ENCODE assay signal across 15 mouse cellular contexts in the genomic region with DNA sequence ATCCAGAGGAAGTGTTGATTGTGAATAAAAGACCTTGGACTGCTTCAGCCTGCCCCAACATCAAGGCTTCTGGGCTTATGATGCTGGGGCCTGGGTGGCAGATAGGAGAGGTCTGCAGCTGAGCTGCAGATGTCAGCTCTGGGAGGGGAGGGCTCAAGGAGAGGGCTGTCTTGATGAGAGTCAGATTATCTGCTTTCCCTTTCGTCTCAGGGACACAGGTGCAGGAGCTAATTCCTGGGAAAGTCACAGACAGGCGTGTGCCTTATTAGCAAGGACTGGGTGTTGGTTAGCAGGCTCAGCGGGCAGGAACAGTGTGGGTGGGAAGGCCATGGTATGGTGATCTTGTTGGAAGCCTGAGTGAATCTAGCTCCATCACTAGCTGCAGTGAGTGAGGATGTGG.
A peak's percentile ranks its signal among the peaks of the same experiment; 100 is the strongest.
DNase-seq lines count a peak whose midpoint lies in the region; ATAC-seq and TF ChIP-seq lines count a peak whose summit lies in the region.
"Had no signal": no experiment of that assay in that cellular context is flagged by ENCODE, and none has a peak within 500 bp of the region (broad histone marks: within the 10 kb centered on the region; RNA-seq: fewer than 3 reads in every experiment).

No protein-coding gene starts in this region.

- no peaks in the 10 kb centered on the region for H3K27me3 ChIP-seq in embryonic facial prominence, embryonic 12.5 days
- H3K27me3 ChIP-seq in embryonic facial prominence, embryonic 10.5 days (replicated peaks; ENCODE audit: low read depth, poor library complexity, severe bottlenecking) = no peaks in the 10 kb centered on the region
- H3K27me3 ChIP-seq in embryonic facial prominence, embryonic 14.5 days (replicated peaks; ENCODE audit: control insufficient read depth, insufficient read depth, low read length) = no peaks in the 10 kb centered on the region
- H3K27me3 ChIP-seq in midbrain, embryonic 13.5 days = no peaks in the 10 kb centered on the region

- TF ChIP-seq CTCF in left cerebral cortex, adult 2 months (IDR thresholded peaks at IDR 0.05) = no peak

- H3K4me2 ChIP-seq in embryonic facial prominence, embryonic 12.5 days (replicated peaks) = no peak overlapping the region
- H3K4me2 ChIP-seq in embryonic facial prominence, embryonic 14.5 days (ENCODE audit: low read depth, low read length) = no peak overlapping the region
- no peak overlapping the region for H3K4me2 ChIP-seq in midbrain, embryonic 13.5 days (replicated peaks)

- H3K4me3 ChIP-seq in embryonic facial prominence, embryonic 12.5 days = no peak overlapping the region
- H3K4me3 ChIP-seq in embryonic facial prominence, embryonic 10.5 days = no peak overlapping the region
- no peak overlapping the region for H3K4me3 ChIP-seq in left cerebral cortex, adult 2 months
- no peak overlapping the region for H3K4me3 ChIP-seq in embryonic facial prominence, embryonic 14.5 days (ENCODE audit: low read depth, low read length)
- no peak overlapping the region for H3K4me3 ChIP-seq in midbrain, embryonic 13.5 days (replicated peaks)
- H3K4me3 ChIP-seq: heart, adult 2 months had no signal

- no peak for ATAC-seq in embryonic facial prominence, embryonic 12.5 days (ENCODE audit: insufficient number of reproducible peaks, insufficient read depth, low FRiP score, low TSS enrichment)
- no peak for ATAC-seq in embryonic facial prominence, embryonic 14.5 days (ENCODE audit: low read depth)
- ATAC-seq in midbrain, embryonic 13.5 days = peak; percentile 38

- 0 out of 2 replicates have a peak overlapping the region, but pooled peaks have one; percentile 69 for H3K27ac ChIP-seq in embryonic facial prominence, embryonic 12.5 days
- no peak overlapping the region for H3K27ac ChIP-seq in embryonic facial prominence, embryonic 10.5 days (replicated peaks)
- H3K27ac ChIP-seq in left cerebral cortex, adult 2 months = peak overlapping the region; percentile 76
- 0 out of 2 replicates have a peak overlapping the region, but pooled peaks have one; percentile 69 for H3K27ac ChIP-seq in embryonic facial prominence, embryonic 14.5 days (replicated peaks; ENCODE audit: low read depth, low read length)
- peak overlapping the region; percentile 60 for H3K27ac ChIP-seq in midbrain, embryonic 13.5 days

- H3K4me1 ChIP-seq in embryonic facial prominence, embryonic 12.5 days = peaks cover 51% of the 10 kb centered on the region
- H3K4me1 ChIP-seq in embryonic facial prominence, embryonic 10.5 days = peaks cover 62% of the 10 kb centered on the region
- H3K4me1 ChIP-seq in embryonic facial prominence, embryonic 14.5 days (ENCODE audit: control insufficient read depth, insufficient read depth, low read length) = peaks cover 47% of the 10 kb centered on the region
- peaks cover 64% of the 10 kb centered on the region for H3K4me1 ChIP-seq in midbrain, embryonic 13.5 days (replicated peaks)

- H3K9me3 ChIP-seq in embryonic facial prominence, embryonic 12.5 days = no peaks in the 10 kb centered on the region
- no peaks in the 10 kb centered on the region for H3K9me3 ChIP-seq in embryonic facial prominence, embryonic 10.5 days
- no peaks in the 10 kb centered on the region for H3K9me3 ChIP-seq in embryonic facial prominence, embryonic 14.5 days (ENCODE audit: control insufficient read depth, low read length)
- no peaks in the 10 kb centered on the region for H3K9me3 ChIP-seq in midbrain, embryonic 13.5 days

- no peak for DNase-seq in embryonic facial prominence, embryonic 10.5 days (ENCODE audit: low spot score)
- no peak for DNase-seq in left cerebral cortex, adult 2 months (ENCODE audit: extremely low spot score in 1 of 2, low spot score in 2 of 2)
- DNase-seq in left cerebral cortex, postnatal 36 days (ENCODE audit: low spot score in 2 of 2) = no peak
- DNase-seq in embryonic facial prominence, embryonic 14.5 days (ENCODE audit: low spot score) = no peak
- no peak for DNase-seq in layer of hippocampus, postnatal 10 days (ENCODE audit: low spot score in 2 of 2)
- DNase-seq in embryo, embryonic 11 days = no peak
- DNase-seq: adrenal gland, adult 2 months; cerebellum, adult 9-11 months; heart, adult 2 months; heart, postnatal 14 days; kidney, postnatal 14 days; liver; spleen, adult 18-20 months had no signal

- 65% methylated on average over 3 of the region's 3 CpGs for WGBS in embryonic facial prominence, embryonic 12.5 days
- WGBS in embryonic facial prominence, embryonic 10.5 days = 65% methylated on average over 3 of the region's 3 CpGs
- WGBS in embryonic facial prominence, embryonic 14.5 days = 34% methylated on average over 3 of the region's 3 CpGs
- 65% methylated on average over 3 of the region's 3 CpGs for WGBS in midbrain, embryonic 13.5 days

- intact Hi-C loops in left cerebral cortex, adult 2 months (cut with DNase I) = no loop called here
- intact Hi-C loops in left cerebral cortex, postnatal 36 days (cut with DNase I) = no loop called here

- no peak overlapping the region for H3K9ac ChIP-seq in embryonic facial prominence, embryonic 12.5 days
- H3K9ac ChIP-seq in embryonic facial prominence, embryonic 14.5 days (ENCODE audit: low read depth, low read length) = no peak overlapping the region
- H3K9ac ChIP-seq in midbrain, embryonic 13.5 days (replicated peaks) = no peak overlapping the region

- peaks cover 20% of the 10 kb centered on the region; the same call in 1 of the 2 replicates for H3K36me3 ChIP-seq in embryonic facial prominence, embryonic 12.5 days
- peaks cover 53% of the 10 kb centered on the region for H3K36me3 ChIP-seq in embryonic facial prominence, embryonic 10.5 days (replicated peaks)
- H3K36me3 ChIP-seq in embryonic facial prominence, embryonic 14.5 days (ENCODE audit: control insufficient read depth, insufficient read depth, low read length) = peaks cover 28% of the 10 kb centered on the region
- H3K36me3 ChIP-seq in midbrain, embryonic 13.5 days = peaks cover 23% of the 10 kb centered on the region
